Mouse (Mus musculus) kidney, postnatal 4 days (tissue): ENCODE results near the gene Dnali1.

Source experiments
- DNase-seq, 2 experiments: peaks; one replicate each; pipeline ENCODE4 v3.0.0; 2021; ENCODE audit warnings: mixed read lengths in 2 of 2

The Dnali1 gene

DNA sequence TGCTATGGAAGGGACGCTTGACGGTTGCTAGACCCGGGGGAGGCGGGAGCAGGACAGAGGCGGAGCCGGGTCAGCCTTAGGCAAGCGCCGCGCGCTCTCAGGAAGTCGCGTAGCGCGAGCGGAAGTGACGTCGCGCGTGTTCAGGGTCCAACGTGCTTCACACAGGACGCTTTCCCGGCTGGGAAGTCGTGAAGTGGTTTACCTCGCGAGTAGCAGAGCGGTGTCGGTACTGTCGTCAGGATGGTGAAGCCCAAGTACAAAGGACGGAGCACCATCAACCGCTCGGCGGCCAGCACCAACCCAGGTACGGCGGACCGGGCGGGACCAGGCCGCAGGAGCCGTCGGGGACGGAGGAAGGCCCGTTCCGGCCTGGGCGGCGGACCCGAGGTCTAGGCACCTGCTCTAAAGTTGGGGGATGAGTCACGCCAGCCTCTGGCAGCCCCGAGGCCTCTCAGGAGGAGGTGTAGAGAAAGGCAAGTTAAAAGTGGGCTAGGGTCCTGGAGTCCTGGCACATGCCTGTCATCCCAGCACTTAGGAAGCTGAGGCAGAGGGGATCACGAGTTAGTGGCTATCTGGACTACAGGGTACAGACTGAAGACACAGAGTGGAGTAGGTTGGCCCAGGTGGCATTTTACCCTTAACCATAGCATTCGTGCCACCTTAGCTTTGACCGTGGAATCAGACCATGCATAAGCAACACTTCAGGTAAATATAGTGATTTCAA is 35.5 kb downstream of the Dnali1 start:
- DNase-seq, result peak; percentile 97

GRCm38 (mm10) chr4:125020780-125021538 is 44.5 kb downstream of the Dnali1 start:
- peak; percentile 29 to 51 for DNase-seq

- peak in 1 of 2 experiments; percentile 16 for DNase-seq
Measured at GRCm38 (mm10) chr4:125017431-125017830, 48.1 kb downstream of the Dnali1 start.

DNA sequence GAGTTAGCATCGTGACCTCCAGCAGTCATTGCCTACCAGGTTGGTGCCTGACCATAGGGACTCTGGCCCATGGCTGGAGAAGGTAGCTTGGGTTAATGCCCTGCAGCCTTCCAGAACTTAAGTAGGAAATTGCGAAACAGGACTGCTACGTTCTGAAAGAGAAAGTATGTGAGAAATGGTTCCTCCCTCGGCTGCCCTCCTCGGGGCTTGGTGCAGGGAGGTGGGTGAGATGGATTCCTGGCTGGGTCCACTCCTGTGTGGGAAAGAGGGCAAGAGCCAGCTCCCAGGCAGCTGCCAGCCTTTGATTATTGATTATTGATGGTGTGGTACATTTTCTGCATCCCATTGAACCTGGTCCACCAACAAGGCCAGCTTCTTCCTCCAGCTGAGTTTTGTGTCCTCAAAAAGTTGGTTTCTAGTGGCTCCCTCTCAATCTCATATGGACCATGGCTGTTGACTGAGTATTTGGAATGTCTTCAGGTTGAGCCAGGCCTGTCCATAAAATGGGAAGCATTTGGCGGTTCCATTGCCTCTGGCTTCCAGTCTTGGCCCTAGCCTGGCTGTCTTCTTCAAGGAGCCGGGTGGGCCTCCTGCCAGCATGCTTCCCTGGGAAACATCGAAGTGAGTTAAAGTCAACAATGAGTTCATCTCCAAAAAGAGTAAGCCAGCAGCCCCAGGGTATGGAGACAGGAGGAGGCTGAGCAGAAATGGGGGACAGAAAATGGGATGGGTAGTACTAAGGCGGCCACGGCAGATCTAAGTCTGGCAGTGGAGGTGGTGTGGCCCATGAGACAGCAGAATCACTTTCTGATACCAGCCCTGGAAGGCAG is 49.5 kb downstream of the Dnali1 start, which contains the start of gene Gnl2:
Gene Gnl2 (plus strand): TSS at position 780 of the 830 bp plus-strand sequence.
- peak in 1 of 2 experiments; percentile 10 for DNase-seq

GRCm38 (mm10) chr4:125008712-125009111 is 56.8 kb downstream of the Dnali1 start:
- DNase-seq, result peak in 1 of 2 experiments; percentile 46

DNA sequence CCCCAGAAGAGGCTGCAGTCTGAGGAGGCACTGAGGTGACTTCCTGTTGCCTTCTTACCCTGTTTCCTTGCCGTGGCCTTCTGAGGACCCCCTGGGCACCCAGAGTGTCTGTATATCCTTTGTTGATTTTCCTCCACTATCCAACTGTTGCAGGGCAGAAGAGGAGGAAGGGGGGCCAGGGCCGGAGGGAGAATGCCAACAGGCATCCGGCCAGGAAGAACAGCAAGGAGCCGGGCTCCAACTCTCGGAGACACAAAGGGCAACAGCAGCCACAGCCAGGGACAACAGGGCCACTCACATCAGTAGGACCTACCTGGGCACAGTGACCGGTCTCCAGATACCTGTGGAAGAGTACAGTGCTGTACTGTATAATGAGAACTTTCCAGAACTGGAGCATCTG is 57.3 kb downstream of the Dnali1 start:
- peak in 1 of 2 experiments; percentile 31 for DNase-seq

GRCm38 (mm10) chr4:125007460-125007859 is 58.0 kb downstream of the Dnali1 start:
- no peak for DNase-seq
